Mouse (Mus musculus): Measurements from ENCODE around the gene Ano1. TPM values are rescaled to one million over a fixed set of nuclear protein-coding genes. Genes with fewer than 3 reads are reported as not detected.

Gene Ano1
- polyA plus RNA-seq, 1 experiment from 2014 or later: 9.0 TPM

DNA sequence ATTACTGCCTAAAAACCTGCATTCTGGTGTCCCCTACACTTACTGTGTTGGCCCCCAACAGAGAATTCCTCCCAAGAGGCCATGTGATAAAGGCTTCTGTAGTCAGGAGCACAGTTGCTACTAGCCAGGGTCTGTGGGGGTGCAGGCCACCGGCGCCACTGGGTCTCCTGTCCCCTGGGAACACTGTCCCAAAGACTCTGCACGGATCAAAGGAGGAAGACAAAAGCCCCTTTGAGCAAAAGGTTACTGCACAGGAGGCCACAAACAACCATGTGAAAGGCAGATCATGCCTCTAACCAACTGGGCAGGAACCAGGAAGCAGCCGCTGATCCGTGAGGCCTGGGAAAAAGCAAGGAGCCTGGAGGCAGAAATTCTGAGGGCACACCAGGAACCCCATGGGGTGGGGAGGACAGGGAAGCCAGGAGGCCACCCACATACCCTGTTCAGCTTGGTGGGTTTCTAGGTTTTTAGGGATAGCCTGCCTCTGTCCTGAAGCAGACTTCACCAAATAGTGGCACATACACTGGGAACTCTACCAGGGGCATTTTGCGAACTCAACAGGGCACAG is 151.4 kb downstream of the Ano1 start:
- Histone ChIP-seq H3K9me3 (ENCODE audit: control insufficient read depth) (no peaks in the 10 kb centered on the region), H3K36me3 (ENCODE audit: control insufficient read depth, insufficient read depth) (no peaks in the 10 kb centered on the region; the same call in 1 of the 2 replicates), H3K9ac (ENCODE audit: low read depth, low read length) (no peak overlapping the region), H3K27ac (ENCODE audit: low read depth, low read length) (no peak overlapping the region), H3K4me2 (replicated peaks; ENCODE audit: low read depth) (no peak overlapping the region), H3K27me3 (replicated peaks; ENCODE audit: control insufficient read depth, insufficient read depth, low read length) (no peaks in the 10 kb centered on the region), H3K4me1 (replicated peaks; ENCODE audit: control insufficient read depth, insufficient read depth, low read length) (no peaks in the 10 kb centered on the region), H3K4me3 (ENCODE audit: low read depth, low read length) (no peak overlapping the region)
- no peak for TF ChIP-seq CTCF (IDR thresholded peaks at IDR 0.05; ENCODE audit: low read depth)
- WGBS: 76% methylated on average over 6 of the region's 6 CpGs
- ATAC-seq: no peak

DNA sequence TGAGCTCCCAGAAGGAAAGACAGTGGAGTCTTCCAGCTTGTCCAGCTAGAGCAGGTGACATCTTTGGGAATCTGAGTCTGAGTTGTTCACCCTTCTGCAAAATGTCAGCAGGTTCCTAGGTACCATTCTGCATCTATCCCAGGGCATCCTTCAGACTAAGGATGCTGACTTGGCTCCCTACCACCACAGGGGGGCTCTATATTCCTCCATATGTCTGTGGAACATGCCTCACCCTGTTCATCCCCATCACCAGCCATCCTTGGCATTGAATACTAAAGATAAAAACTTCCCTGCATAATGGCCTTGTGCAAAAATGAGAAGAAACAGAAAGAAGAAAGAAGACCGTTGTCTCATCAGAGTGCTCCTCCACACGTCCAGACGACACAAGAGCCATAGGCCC is 162.3 kb downstream of the Ano1 start:
- whole genome bisulfite sequencing: 87% methylated on average over 3 of the region's 3 CpGs
- no peak for ATAC-seq
- Histone ChIP-seq H3K36me3 (ENCODE audit: control insufficient read depth, insufficient read depth) (no peaks in the 10 kb centered on the region), H3K27ac (ENCODE audit: low read depth, low read length) (no peak overlapping the region), H3K4me3 (ENCODE audit: low read depth, low read length) (no peak overlapping the region), H3K4me2 (replicated peaks; ENCODE audit: low read depth) (no peak overlapping the region), H3K27me3 (replicated peaks; ENCODE audit: control insufficient read depth, insufficient read depth, low read length) (no peaks in the 10 kb centered on the region), H3K9me3 (ENCODE audit: control insufficient read depth) (no peaks in the 10 kb centered on the region), H3K4me1 (replicated peaks; ENCODE audit: control insufficient read depth, insufficient read depth, low read length) (no peaks in the 10 kb centered on the region), H3K9ac (ENCODE audit: low read depth, low read length) (no peak overlapping the region)
- peak; percentile 52 for TF ChIP-seq CTCF (IDR thresholded peaks at IDR 0.05; ENCODE audit: low read depth)

DNA sequence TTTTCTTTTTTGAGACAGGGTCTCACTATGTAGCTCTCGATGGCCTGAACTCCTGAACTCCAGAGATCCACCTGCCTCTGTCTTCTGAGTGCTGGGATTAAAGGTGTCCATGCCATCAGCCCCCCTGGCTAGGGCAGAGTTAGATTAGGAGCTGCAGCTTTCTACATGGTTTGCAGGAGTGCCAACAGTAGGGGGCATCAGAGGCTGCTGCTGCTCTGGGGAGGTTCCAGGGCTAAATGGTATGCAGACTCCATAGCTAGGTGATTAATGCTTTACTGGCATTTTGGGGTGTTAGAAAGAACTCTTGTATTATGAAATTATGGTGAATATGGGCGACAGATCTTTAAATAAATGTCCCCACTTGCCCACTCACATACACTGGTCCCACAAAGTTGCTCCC is 164.5 kb downstream of the Ano1 start:
- TF ChIP-seq CTCF (IDR thresholded peaks at IDR 0.05; ENCODE audit: low read depth): peak; percentile 80
- ATAC-seq: no peak
- Histone ChIP-seq H3K4me2 (replicated peaks; ENCODE audit: low read depth) (no peak overlapping the region), H3K36me3 (ENCODE audit: control insufficient read depth, insufficient read depth) (no peaks in the 10 kb centered on the region), H3K4me3 (ENCODE audit: low read depth, low read length) (no peak overlapping the region), H3K27ac (ENCODE audit: low read depth, low read length) (no peak overlapping the region), H3K4me1 (replicated peaks; ENCODE audit: control insufficient read depth, insufficient read depth, low read length) (no peaks in the 10 kb centered on the region), H3K9me3 (ENCODE audit: control insufficient read depth) (no peaks in the 10 kb centered on the region), H3K27me3 (replicated peaks; ENCODE audit: control insufficient read depth, insufficient read depth, low read length) (no peaks in the 10 kb centered on the region), H3K9ac (ENCODE audit: low read depth, low read length) (no peak overlapping the region)
- 40% methylated on average over 2 of the region's 2 CpGs for WGBS

DNA sequence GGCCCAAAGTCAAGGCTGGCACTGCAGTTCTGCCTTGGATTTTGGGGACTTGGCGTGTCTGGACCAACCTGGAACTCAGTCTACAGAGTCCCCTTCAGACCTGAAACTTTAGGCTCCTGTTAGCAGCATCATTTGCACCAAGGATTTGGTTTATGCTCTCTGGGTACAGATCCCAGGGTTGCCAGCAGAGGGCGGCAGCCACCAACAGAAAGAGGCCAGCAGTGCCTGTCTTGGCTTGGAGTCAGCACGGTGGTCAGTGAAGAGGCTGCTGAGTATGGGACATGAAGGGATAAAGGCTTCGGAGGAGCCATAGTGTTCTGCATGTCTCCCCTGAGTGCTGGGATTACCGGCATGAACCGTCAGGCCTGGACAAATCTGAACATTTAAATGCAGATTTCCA is 166.1 kb downstream of the Ano1 start:
- H3K9me3 ChIP-seq (ENCODE audit: control insufficient read depth): no peaks in the 10 kb centered on the region
- WGBS: 18% methylated on average over 6 of the region's 6 CpGs
- 0 out of 2 replicates have a peak, but pooled peaks cover 3% of the 10 kb centered on the region for H3K4me1 ChIP-seq (replicated peaks; ENCODE audit: control insufficient read depth, insufficient read depth, low read length)
- H3K9ac ChIP-seq (ENCODE audit: low read depth, low read length): no peak overlapping the region
- ATAC-seq: no peak
- no peaks in the 10 kb centered on the region for H3K27me3 ChIP-seq (replicated peaks; ENCODE audit: control insufficient read depth, insufficient read depth, low read length)
- H3K4me3 ChIP-seq (ENCODE audit: low read depth, low read length): no peak overlapping the region
- no peak overlapping the region for H3K4me2 ChIP-seq (replicated peaks; ENCODE audit: low read depth)
- no peak overlapping the region for H3K27ac ChIP-seq (ENCODE audit: low read depth, low read length)
- TF ChIP-seq CTCF (IDR thresholded peaks at IDR 0.05; ENCODE audit: low read depth): peak; percentile 97
- no peaks in the 10 kb centered on the region for H3K36me3 ChIP-seq (ENCODE audit: control insufficient read depth, insufficient read depth)

DNA sequence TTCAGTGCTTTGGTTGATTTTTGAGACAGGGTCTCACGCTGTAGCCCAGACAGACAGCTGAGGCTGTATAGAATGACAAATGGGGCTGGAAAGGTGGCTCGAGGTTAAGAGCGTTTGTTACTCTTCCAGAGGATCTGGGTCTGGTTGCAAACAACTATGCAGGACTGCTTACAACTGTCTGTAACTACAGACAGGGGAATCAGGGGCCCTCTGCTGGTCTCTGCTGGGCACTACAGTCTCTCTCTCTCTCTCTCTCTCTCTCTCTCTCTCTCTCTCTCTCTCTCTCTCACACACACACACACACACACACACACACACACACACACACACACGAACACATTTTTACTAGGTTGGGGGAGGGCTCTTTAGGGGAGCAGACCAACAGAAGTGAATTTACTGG is 168.2 kb downstream of the Ano1 start:
- peaks cover 18% of the 10 kb centered on the region; the same call in 1 of the 2 replicates for H3K36me3 ChIP-seq (ENCODE audit: control insufficient read depth, insufficient read depth)
- H3K9ac ChIP-seq (ENCODE audit: low read depth, low read length): no peak overlapping the region
- no peaks in the 10 kb centered on the region for H3K9me3 ChIP-seq (ENCODE audit: control insufficient read depth)
- 3% methylated on average over 4 of the region's 4 CpGs for WGBS
- no peak overlapping the region for H3K27ac ChIP-seq (ENCODE audit: low read depth, low read length)
- peaks cover 4% of the 10 kb centered on the region; the same call in 1 of the 2 replicates for H3K4me1 ChIP-seq (replicated peaks; ENCODE audit: control insufficient read depth, insufficient read depth, low read length)
- no peak overlapping the region for H3K4me3 ChIP-seq (ENCODE audit: low read depth, low read length)
- peak; percentile 79 for TF ChIP-seq CTCF (IDR thresholded peaks at IDR 0.05; ENCODE audit: low read depth)
- ATAC-seq: no peak
- no peaks in the 10 kb centered on the region for H3K27me3 ChIP-seq (replicated peaks; ENCODE audit: control insufficient read depth, insufficient read depth, low read length)
- no peak overlapping the region; the same call in 1 of the 2 replicates for H3K4me2 ChIP-seq (replicated peaks; ENCODE audit: low read depth)

DNA sequence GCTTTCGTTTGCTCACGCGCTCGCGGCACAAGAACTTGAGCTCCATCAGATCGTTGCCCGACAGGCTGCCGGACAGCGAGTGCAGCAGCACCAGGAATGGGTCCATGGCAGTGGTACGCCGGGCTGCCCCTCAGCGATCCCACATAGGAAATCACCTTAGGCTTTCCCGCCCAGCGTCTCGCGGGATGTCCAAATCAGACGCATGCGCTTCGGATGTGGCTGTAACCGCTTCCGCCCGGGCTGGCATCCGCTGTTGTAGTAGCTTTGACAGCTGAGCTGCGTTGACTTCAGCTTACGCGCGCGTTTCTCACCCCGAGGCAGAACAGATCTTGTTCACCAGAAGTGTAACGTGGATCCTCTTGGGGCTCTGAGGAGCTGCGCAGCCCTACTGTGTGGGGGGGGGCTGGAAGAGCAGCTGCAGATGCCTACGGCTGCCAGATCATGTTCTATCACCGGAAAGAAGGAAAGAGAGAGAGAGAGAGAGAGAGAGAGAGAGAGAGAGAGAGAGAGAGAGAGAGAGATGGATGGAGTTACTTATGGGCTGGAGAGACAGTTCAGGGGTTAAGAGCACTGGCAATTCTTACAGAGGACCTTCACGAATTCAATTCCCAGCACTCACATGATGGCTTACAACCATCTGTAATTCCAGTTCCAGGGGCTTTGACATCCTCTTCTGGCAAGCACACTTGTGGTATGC is 169.3 kb downstream of the Ano1 start, which contains the start of gene Fadd:
Gene Fadd (minus strand): TSS at position 180 of the 697 bp plus-strand sequence.
- Histone ChIP-seq H3K36me3 (ENCODE audit: control insufficient read depth, insufficient read depth) (peaks cover 24% of the 10 kb centered on the region; the same call in 1 of the 2 replicates), H3K9me3 (ENCODE audit: control insufficient read depth) (no peaks in the 10 kb centered on the region), H3K4me2 (replicated peaks; ENCODE audit: low read depth) (peak within 1 kb of the TSS; percentile 71), H3K27me3 (replicated peaks; ENCODE audit: control insufficient read depth, insufficient read depth, low read length) (no peaks in the 10 kb centered on the region), H3K9ac (ENCODE audit: low read depth, low read length) (peak within 1 kb of the TSS; percentile 60), H3K4me3 (ENCODE audit: low read depth, low read length) (peak within 1 kb of the TSS; percentile 65), H3K4me1 (replicated peaks; ENCODE audit: control insufficient read depth, insufficient read depth, low read length) (peaks cover 4% of the 10 kb centered on the region; the same call in 1 of the 2 replicates), H3K27ac (ENCODE audit: low read depth, low read length) (peak within 1 kb of the TSS; percentile 90)
- ATAC-seq: peak; percentile 76
- 2% methylated on average over 34 of the region's 34 CpGs for WGBS
- TF ChIP-seq CTCF (IDR thresholded peaks at IDR 0.05; ENCODE audit: low read depth): no peak
